Mouse (Mus musculus) neutrophil, adult 5-6 weeks (primary cell): Measurements from ENCODE around the gene Selenon. TPM values are rescaled to one million over a fixed set of nuclear protein-coding genes. Genes with fewer than 3 reads are reported as not detected.

ENCODE experiments used
- ATAC-seq: fragments of 151-379, 151-347 bp; 2 replicates; pipeline ENCODE4 v1.8.0; 2017; ENCODE audit warnings: mild to moderate bottlenecking, moderate TSS enrichment; ENCODE audit not compliant: insufficient number of reproducible peaks, poor library complexity, low FRiP score, severe bottlenecking; ENCODE audit errors: extremely low read depth
- total RNA-seq: library from RNA; stranded (forward); fragments of 200-1000 nt; gene quantifications from 2 replicates; pipeline ENCODE4 v1.2.3, GENCODE M21; 2017

Selenon gene
- total RNA-seq, 1 experiment from 2014 or later: 44.3 TPM

DNA sequence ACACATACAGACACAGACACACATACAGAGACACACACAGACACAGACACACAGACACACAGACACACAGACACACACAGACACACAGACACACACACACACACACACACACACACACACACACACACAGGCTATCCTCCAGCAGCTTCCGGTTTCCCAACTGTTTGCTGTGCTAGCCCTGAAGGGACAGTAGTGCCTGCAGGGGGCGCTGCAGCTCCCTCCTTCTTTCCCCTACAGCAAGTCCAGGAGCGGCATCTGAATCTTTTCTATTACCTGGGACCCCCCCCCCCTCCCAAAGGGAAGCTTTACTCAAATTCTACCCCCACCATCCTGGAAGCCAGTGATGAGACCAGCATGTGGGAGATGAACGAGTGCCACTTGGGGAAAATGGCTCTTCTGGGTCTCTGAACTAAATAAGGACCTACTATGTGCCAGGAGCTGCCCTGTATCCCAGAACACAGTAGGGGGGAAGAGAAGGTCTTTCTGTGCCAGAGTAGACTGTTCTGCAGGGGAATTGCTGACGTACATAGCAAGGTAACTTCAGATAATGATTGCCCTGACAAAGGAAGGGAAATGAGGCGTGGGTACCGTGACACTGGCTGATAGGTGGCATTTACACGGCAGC, 4.1 kb upstream of the Selenon start:
- no peak; the same call in 1 of the 2 replicates for ATAC-seq

DNA sequence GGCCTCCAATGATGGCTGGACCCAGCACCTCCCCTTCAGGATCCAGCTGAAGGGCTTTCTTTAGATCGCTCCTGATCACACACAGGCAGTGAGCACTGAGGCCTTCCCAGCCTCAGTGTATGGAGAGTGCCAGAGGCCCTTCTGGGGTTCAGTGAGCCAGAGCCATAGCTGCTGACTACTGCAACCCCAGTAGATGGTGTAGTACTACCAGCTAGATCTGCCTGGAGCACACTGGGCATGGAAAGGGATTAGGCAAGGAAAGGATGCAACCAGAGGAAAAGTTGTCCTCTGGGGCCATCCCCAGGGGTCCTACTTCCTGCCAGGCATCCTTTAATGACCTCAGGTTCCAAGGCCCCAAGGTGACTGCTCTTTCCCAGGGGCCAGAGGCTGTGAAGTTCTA, 1.7 kb upstream of the Selenon start:
- ATAC-seq: no peak

- no peak for ATAC-seq
Measured at GRCm38 (mm10) chr4:134549899-134550298, 2.1 kb downstream of the Selenon start.

GRCm38 (mm10) chr4:134548169-134548938, 3.6 kb downstream of the Selenon start:
- peak; percentile 82 for ATAC-seq

GRCm38 (mm10) chr4:134546814-134547705, 4.9 kb downstream of the Selenon start:
- ATAC-seq: no peak

GRCm38 (mm10) chr4:134543261-134543660, 8.7 kb downstream of the Selenon start:
- peak; percentile 57 for ATAC-seq

DNA sequence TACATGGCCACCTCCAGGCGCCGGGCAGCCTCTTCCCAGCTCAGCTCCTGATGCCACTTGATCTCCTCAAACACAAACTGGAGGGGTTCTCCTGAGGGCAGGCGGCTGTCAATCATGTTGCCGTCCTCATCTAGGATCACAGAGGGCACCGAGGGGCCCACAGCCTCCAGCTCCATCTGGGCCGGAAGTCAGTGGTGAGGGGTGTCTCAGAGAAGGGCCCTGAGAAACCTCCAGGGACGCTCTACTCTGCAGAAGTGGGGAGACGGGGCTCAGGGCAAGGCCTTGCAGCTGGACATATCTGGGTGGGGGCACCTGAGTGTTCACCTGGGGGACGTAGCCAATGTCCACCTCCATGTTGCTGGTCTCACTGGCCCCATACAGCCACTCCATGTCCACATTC, 9.2 kb downstream of the Selenon start:
- ATAC-seq: no peak

DNA sequence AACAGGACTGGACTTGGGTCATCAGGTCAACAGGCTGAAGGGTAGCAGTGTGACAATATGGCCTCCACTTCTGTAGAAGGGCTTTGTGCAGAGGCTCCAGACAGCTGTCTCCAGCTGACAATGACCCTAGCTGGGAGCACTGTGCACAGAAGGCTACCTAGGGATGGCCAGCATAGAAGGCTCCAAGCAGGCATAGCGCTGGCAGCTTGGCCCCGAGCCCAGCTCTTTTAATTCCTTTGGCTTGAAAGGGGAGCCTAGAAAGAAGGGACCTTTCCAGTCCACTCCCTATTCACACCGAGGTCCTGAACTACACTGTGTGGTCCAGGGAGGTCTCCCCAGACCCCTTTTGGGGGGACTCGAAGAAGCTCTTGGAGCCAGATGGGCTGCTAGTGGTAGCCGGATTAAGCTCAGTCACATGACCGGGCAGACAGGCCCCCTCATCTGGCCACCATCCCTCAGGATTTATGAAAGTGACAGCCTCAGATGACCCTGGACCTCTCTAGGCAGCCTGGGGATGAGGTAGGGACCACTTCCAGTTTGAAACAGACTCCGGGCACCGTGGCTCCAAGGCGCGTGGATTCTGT, 12.9 kb downstream of the Selenon start:
- no peak for ATAC-seq

DNA sequence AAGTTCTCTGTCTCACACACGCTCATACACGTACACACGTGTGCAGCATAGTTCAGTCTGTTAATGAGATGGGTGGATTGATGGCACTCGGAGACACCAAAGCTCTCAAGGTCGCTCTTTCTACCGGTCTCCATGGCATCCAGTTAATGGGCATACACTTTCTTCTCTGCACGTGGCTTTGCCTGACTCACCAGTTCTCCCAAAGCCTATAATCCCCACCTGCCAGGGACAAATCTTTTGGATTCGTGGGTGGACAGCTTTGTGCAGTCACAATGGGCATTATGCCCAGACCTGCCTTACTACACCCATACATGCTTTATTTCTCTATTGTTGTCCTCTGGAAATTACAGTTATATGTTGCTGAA, 16.2 kb downstream of the Selenon start:
- ATAC-seq: no peak

DNA sequence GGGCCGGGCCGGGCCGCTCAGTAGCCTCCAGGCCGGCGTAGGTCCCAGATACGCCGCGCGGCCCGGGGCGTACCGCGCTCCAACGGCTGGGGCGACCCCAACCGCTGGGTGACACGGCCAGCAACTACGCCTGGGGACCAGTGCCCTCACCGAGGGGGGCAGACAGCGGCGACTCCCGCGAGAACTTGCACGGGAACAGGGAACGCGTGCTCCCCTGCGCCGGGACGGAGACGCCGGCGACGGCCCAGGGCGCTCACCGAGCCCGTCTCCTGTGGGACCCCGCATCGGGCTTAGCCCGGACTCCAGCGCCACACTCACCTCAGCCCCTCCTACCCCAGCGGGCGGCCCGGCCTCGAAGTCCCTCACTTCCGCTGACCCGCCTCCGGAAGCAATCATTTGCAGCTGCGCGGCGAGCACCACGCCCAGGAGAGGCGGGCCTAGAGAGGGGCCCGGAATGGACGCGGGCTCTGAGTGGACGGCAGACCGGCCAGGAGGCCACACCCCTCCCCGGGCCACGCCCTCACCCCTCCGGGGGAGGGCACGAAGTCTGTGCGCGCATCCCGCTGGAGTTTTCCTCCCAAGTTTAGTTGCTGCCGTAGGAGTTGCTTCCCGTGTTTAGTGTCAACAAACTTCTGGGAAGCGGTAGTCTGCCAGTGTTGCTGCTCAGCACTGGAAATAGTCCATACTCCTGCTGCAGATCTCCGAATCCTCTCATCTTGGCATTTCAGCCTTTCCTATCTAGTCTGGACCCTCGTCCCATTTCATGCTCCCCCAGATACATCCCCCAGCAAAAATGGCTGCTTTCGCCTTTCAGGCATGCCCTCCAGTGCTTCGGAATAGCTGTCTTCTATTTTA, 16.8 kb downstream of the Selenon start, which contains the start of gene Mtfr1l:
TSS of gene Mtfr1l (minus strand) at position 456 of the 855 bp plus-strand sequence.
- peak; percentile 93 for ATAC-seq

DNA sequence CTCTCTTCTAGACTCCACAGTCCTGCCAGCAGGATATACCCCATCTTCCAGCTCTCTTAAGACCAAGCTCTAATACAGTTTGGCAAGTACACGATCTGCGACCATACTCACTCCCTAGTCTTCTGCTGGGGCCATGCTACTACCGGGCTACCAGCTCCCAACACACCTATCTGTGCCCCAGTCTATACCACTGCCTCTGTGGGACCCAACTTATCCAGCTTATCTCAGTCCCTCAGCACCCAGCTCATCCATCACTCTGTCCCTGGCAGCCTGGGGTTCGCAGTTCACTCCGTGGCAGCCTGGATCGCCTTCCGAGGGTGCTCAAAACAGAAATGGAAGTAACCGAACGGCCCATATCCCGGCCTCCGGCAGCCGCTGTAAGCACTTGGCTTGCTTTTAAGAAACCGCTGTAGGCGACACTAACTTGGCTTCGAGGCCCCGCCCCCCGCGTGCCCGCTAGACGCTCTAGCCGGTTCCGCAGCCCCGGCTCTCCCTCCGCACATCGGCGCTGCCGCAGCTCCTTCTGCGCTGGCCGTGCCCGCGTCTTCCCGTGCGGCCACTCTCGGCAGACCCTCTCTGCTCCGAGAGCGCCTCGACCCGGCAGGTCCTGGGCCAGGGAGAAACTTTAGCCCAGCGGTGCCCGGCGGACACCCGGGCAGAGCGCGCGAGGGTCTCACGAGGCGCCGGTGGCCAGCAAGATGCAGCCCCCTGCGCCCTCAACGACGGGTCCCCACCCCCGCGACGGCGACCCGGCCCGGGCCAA, 17.7 kb downstream of the Selenon start:
- peak; percentile 35; the same call in 1 of the 2 replicates for ATAC-seq

DNA sequence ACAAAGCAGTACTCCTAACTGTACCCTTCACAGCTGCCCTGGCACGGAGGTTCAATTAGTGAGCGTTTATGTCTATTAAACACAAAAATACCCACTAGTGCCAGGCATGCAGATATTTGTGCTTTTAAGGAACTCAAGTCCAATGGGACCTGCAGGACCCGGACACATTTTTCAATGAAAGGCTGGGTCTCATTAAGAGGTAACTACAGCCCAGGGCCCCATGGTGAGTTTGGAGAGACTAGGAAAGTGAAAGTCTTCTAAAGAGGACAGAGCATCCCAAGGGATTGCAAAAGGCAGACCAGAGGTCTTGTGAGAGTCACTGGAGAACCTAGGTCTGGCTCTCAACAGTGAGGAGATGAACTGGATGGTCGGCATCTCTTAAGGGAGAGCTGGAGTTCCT, 18.5 kb downstream of the Selenon start:
- ATAC-seq: no peak

- ATAC-seq: no peak
Measured at GRCm38 (mm10) chr4:134532928-134533327, 19.0 kb downstream of the Selenon start.

DNA sequence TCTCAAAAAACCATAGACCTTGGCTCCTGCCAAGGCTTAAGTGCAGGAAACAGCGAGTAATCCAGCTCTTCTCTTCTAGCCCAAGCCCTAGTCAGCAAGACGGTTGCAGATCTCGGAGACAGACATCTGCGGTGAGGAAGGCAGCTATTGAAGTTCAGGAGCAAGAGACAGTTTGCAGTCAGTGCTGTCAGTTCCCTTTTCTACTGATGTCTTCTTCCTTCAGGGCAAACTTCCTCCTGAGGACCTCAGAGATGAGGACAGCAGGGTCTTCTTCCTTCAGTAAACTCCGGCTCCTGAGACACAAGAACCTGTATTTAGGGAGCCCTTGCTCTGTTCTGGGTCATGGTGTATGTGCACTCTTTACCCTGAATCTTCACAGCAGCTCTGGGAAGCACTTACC, 25.7 kb downstream of the Selenon start:
- no peak for ATAC-seq

DNA sequence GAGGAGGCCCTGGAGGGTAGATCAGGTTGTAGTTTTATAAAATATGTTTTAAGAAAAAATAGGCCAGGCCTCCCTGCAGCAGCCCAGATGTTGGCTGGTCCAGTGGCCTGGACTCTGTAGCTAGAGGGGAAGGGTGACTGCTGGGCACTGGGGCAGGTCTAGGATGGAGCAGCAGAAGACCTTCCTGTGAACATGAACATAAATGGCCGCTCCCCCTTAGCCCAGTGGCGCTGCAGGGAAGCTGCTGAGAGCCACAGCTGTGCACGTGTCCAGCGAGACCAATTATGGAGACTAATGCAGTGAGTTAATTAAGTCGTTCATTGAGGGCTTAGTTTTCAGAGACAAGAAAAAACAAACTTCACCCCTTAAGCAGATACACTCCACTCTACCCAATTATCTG, 26.2 kb downstream of the Selenon start:
- ATAC-seq: no peak

- ATAC-seq: no peak
Measured at GRCm38 (mm10) chr4:134523447-134523846, 28.5 kb downstream of the Selenon start.

DNA sequence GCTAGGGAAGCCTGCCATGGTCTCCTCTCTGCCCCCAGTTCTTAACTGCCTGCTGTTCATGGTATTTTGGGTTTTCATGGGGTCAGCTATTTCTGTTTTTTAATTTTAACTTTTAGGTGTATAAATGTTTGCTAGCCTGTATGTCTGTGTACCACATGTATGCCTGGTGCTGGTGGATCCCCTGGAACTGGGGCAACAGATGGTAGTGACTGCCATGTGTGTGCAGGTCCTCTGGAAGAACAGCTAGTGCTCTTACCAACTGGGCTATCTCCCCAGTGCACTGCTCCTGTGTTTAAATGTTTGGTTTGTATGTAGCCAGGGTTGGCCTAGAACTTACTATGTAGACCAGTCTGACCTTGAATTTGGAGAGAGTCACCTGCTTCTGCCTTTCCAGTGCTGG, 32.7 kb downstream of the Selenon start:
- ATAC-seq: no peak

DNA sequence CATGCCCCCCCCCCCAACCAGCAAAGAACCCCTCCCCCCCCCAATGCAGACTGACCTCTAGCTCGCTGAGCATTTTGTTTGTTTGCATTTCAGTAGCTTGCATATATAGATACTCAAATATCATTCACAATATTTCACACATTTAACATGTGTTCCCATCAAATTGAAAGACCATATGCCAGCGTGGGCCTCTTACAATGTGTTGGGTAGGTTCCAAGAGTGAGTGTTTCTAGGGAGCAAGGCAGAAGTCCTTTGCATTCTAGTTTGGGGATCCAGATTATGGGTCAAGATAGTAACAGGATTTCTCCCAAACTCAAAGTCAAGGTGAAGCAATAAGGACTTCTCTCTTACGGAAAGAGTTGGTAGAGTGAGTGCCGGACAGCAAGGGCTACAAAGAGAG, 33.4 kb downstream of the Selenon start:
- no peak for ATAC-seq
